Mouse (Mus musculus) liver, embryonic 14.5 days (tissue): ENCODE results near the gene Gm9837. TPM values are rescaled to one million over a fixed set of nuclear protein-coding genes. Genes with fewer than 3 reads are reported as not detected.

Experiments used
- ATAC-seq: fragments of 200-750 bp; cut with Nextera tagmentation; 2 replicates; pipeline ENCODE4 v1.8.0; 2017; ENCODE audit warnings: moderate number of reproducible peaks, mild to moderate bottlenecking, moderate library complexity; ENCODE audit not compliant: insufficient read depth
- DNase-seq, 3 experiments: peaks; one replicate each; pipeline ENCODE4 v3.0.0-alpha.2; 2012 to 2013; ENCODE audit warnings: low read depth in 3 of 3, low spot score in 3 of 3
- H3K27ac ChIP-seq: fragments of 300-500 bp; sonication (generic); 2 replicates; pipeline ENCODE4 v1.5.1; 2014; ENCODE audit warnings: moderate library complexity, mild to moderate bottlenecking, control low read depth, inconsistent platforms
- H3K27me3 ChIP-seq: fragments of 300-500 bp; sonication (generic); 2 replicates; pipeline ENCODE4 v1.6.1; 2014; ENCODE audit warnings: mild to moderate bottlenecking, low read length, moderate library complexity; ENCODE audit not compliant: control insufficient read depth, insufficient read depth
- H3K36me3 ChIP-seq: fragments of 300-500 bp; sonication (generic); replicated peaks from 2 replicates; pipeline ENCODE4 v1.6.1; 2014; ENCODE audit warnings: low read depth; ENCODE audit not compliant: control insufficient read depth, insufficient read depth
- H3K4me1 ChIP-seq, 2 experiments: fragments of 200-500 bp in 1 of 2; fragments of 300-500 bp in 1 of 2; sonication (generic) in 1 of 2; replicated peaks; 2 replicates each; pipeline ENCODE4 v1.6.1; 2012 to 2014; ENCODE audit warnings: antibody characterized with exemption in 1 of 2, inconsistent platforms in 1 of 2, low read length in 1 of 2; ENCODE audit not compliant: control insufficient read depth in 2 of 2, insufficient read depth in 2 of 2
- H3K4me2 ChIP-seq: fragments of 300-500 bp; sonication (generic); 2 replicates; pipeline ENCODE4 v1.6.1; 2014; ENCODE audit warnings: low read depth, mild to moderate bottlenecking, control low read depth, moderate library complexity
- H3K4me3 ChIP-seq, 2 experiments: fragments of 200-500 bp in 1 of 2; fragments of 300-500 bp in 1 of 2; sonication (generic) in 1 of 2; 2 replicates each; pipeline ENCODE4 v1.5.1; 2012 to 2014; ENCODE audit warnings: low read depth in 2 of 2, low read length in 2 of 2, mild to moderate bottlenecking in 2 of 2, control low read depth in 1 of 2, inconsistent platforms in 1 of 2, moderate library complexity in 1 of 2; ENCODE audit not compliant: insufficient read depth in 1 of 2
- H3K9ac ChIP-seq: fragments of 300-500 bp; sonication (generic); replicated peaks from 2 replicates; pipeline ENCODE4 v1.6.1; 2014; ENCODE audit warnings: mild to moderate bottlenecking, control low read depth, moderate library complexity
- H3K9me3 ChIP-seq: fragments of 300-500 bp; sonication (generic); 2 replicates; pipeline ENCODE4 v1.6.1; 2016; ENCODE audit warnings: low read length, mixed read lengths; ENCODE audit not compliant: control insufficient read depth
- CTCF ChIP-seq: IDR thresholded peaks from 2 replicates; pipeline ENCODE4 v1.5.1; 2016; ENCODE audit warnings: antibody characterized with exemption, low read depth, control low read depth
- EP300 ChIP-seq: IDR thresholded peaks from 2 replicates; pipeline ENCODE4 v1.6.1; 2016; ENCODE audit warnings: antibody characterized with exemption, low read depth
- WGBS: fragments of 180-500 bp; shearing (Covaris S2); extraction: QIAGEN DNeasy Blood & Tissue Kit; methylation state at CpG from one replicate; pipeline ENCODE4 v1.1.7; 2014; ENCODE audit not compliant: insufficient replicate concordance; 5-methylcytosine and 5-hydroxymethylcytosine counted together
- polyA plus RNA-seq, 2 experiments: library from polyadenylated mRNA; depleted of rRNA in 1 of 2; stranded (reverse) in 1 of 2; unstranded in 1 of 2; fragments of >200 nt; fragmentation: Nextera tagmentation in 1 of 2; extraction: Ambion mirVana in 1 of 2; gene quantifications; 2 replicates each; pipeline versions ENCODE4 v1.2.1 to v1.2.3; 2012 to 2014

The Gm9837 gene
- polyA plus RNA-seq, 2 experiments, result not detected

DNA sequence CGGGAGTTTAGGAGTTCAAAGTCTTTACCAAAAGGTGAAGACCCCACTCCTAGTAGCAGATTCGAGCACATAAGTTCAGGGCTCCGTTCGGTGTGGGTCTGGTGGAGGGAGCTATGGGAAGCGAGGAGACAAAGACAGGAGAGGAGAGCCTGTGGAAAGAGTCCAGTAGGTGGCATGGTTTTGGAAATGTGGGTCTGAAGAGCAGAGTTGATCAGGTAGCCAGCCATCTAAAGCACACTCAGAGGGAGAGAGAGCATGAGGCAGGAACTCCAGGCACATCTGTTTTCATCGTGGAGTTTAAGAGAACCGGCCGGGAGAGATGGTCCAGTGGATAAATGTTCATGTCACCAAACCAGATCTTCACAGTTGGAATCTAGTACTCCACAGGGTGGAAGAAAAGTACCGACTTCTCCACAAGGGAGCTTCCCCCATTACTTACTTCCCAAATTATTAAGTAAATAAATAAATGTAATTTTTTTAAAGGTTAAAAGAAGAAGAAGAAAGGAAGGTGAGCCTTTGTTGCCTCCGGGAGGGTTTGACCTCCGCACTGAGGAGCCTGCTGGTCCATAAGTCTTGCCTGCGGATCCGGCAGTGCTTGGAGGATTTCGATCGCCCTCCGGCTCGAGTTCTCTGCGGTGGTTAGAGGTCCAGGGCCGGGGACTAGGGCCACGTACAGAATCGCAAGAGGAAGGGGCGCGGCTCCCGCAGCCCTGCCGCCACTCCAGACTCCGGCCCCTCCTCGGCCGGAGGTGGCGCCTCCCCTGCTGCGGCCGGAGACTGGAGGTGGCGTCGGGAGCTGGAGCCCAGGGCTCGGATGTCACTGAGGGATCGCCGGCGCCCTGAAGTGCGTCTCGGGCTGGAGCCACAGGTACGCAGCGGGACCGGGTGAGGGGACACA, 13.6 kb downstream of the Gm9837 start, which contains the start of the genes Gm10447 and Shroom1:
Gene Gm10447, minus strand, starts transcription at position 637 of the 898 bp plus-strand sequence.
Gene Shroom1, plus strand, starts transcription at position 732 of the 898 bp plus-strand sequence.
- TF ChIP-seq EP300, result no peak
- peak; percentile 28 for TF ChIP-seq CTCF
- Histone ChIP-seq H3K4me2 (peak within 1 kb of the TSS; percentile 39), H3K27ac (no peak within 1 kb of the TSS), H3K9ac (no peak within 1 kb of the TSS; the same call in 1 of the 2 replicates), H3K4me1 (peaks cover 0 to 2% of the 10 kb centered on the region in 2 experiments; a peak in 2 of 4 replicates), H3K27me3 (peaks cover 25% of the 10 kb centered on the region), H3K9me3 (no peaks in the 10 kb centered on the region), H3K4me3 (peak within 1 kb of the TSS; percentile 45 to 48), H3K36me3 (no peaks in the 10 kb centered on the region)
- 4% methylated on average over 40 of the region's 42 CpGs for WGBS
- peak; percentile 58 for ATAC-seq
- DNase-seq, result no peak

DNA sequence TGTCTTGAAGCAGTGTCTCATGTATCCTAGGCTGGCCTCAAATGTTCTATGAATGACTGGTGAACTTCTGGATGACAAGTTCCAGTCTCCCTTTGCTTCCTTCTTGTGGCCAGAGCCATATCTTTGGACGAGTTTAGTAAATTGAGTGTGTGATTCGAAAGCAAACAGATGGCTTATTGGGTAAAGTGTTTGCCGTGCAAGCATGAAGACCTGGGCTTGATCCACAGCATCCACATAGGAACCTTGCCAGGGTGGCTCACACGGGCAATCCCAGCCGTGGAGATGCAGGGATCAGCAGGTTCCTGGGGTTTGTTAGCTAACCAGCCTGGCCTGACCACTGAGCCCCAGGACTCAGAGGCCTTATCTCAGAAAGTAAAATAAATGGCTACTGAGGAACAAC, 17.2 kb downstream of the Gm9837 start:
- Histone ChIP-seq H3K36me3 (no peaks in the 10 kb centered on the region), H3K4me3 (no peak overlapping the region), H3K4me1 (peaks cover 0 to 2% of the 10 kb centered on the region in 2 experiments; a peak in 2 of 4 replicates), H3K9ac (no peak overlapping the region), H3K4me2 (no peak overlapping the region), H3K9me3 (no peaks in the 10 kb centered on the region), H3K27me3 (peaks cover 22% of the 10 kb centered on the region), H3K27ac (no peak overlapping the region)
- DNase-seq, result no peak
- WGBS, result 68% methylated on average over 5 of the region's 5 CpGs
- TF ChIP-seq EP300 (no peak), CTCF (no peak)
- no peak for ATAC-seq

DNA sequence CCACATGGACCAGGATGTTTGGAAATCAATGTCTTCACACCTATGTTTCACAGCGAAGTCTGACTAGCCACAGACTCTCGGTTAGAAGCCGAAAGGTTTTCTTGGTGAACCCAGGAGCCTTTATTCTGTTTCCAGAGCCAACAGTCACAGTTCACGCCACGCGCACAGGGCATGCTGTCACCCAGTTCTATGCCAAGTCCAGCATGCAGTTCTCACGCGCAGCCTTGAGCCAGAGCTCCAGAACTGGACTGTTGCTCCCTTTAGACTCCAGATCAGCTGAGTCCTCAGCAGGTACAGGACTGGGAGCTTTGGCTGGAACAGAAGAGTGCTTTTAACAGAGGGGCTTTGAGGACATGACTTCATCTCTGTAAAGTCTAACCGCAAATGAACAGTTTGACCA, 17.9 kb downstream of the Gm9837 start:
- WGBS, result 87% methylated on average over 9 of the region's 9 CpGs
- H3K36me3 ChIP-seq, result no peaks in the 10 kb centered on the region
- DNase-seq, result no peak
- no peak overlapping the region for H3K4me3 ChIP-seq
- TF ChIP-seq EP300 (no peak), CTCF (no peak)
- H3K9ac ChIP-seq, result no peak overlapping the region
- no peak overlapping the region for H3K4me2 ChIP-seq
- no peaks in the 10 kb centered on the region for H3K9me3 ChIP-seq
- no peak for ATAC-seq
- H3K27ac ChIP-seq, result no peak overlapping the region
- peaks cover 16% of the 10 kb centered on the region for H3K27me3 ChIP-seq
- peaks cover 0 to 2% of the 10 kb centered on the region in 2 experiments; a peak in 2 of 4 replicates for H3K4me1 ChIP-seq

DNA sequence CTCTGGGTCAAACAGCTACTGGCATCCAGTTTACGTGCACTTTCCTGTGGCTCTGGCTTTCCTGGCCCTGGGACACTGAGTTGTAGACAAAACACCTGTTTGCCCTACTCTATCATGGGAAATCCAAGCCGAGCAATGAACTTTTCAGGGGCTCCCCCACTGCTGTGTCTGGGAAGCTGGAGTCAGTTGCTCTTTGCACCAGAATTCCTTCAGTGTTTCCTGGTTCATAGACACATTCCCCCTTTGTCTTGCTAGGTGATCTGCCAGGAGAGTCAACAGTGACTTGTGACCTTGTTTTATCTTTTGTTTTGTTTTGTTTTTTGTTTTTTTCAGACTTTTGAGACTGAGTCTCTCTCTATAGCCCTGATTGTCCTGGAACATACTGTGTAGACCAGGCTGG, 18.9 kb downstream of the Gm9837 start:
- TF ChIP-seq EP300 (no peak), CTCF (no peak)
- H3K9ac ChIP-seq, result no peak overlapping the region
- H3K36me3 ChIP-seq, result no peaks in the 10 kb centered on the region
- H3K27me3 ChIP-seq, result peaks cover 5% of the 10 kb centered on the region
- no peak overlapping the region for H3K27ac ChIP-seq
- WGBS, result 61% methylated on average over 2 of the region's 2 CpGs
- no peak overlapping the region for H3K4me3 ChIP-seq
- H3K4me1 ChIP-seq, result peaks cover 0 to 2% of the 10 kb centered on the region in 2 experiments; a peak in 2 of 4 replicates
- no peak for ATAC-seq
- no peak overlapping the region for H3K4me2 ChIP-seq
- H3K9me3 ChIP-seq, result no peaks in the 10 kb centered on the region
- DNase-seq, result no peak

DNA sequence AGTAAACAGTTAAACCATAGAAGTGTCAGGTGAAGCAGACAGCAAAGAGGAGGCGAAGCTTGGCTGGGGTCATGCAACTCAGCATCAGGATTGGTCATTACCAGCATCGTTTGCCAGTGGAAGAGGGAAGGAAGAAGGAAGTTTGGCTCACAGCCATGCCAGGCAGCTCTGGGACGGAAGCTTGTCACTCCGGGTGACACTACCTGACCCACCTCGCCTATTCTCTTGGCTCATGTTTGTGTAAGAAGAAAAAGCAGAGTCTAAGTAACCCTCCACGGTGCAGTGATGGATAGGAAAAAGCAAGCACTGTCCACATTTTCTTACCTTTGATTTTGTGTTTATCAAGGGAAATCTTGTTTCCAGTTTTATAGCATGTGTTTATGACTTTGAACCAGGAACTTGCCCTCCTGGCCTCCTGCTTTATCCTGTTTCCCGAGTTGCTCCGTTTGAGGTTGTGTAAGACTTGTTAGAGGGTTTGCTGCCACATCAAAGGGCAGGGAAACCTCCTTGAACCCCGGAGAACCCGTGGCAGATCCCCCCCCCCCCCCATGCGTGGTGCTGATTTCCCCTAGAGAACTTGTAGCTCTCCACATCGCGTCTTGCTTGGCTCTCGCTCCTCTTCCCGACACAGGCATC, 20.1 kb downstream of the Gm9837 start:
- no peak for ATAC-seq
- TF ChIP-seq EP300, result no peak
- no peak for TF ChIP-seq CTCF
- Histone ChIP-seq H3K4me3 (no peak overlapping the region), H3K4me2 (no peak overlapping the region), H3K27me3 (peaks cover 3% of the 10 kb centered on the region; the same call in 1 of the 2 replicates), H3K27ac (no peak overlapping the region), H3K9me3 (no peaks in the 10 kb centered on the region), H3K4me1 (peaks cover 0 to 9% of the 10 kb centered on the region in 2 experiments; a peak in 3 of 4 replicates), H3K9ac (no peak overlapping the region), H3K36me3 (no peaks in the 10 kb centered on the region)
- 20% methylated on average over 15 of the region's 15 CpGs for WGBS
- DNase-seq, result no peak
